Mouse (Mus musculus) regulatory T cell (primary cell): ENCODE measurements at regions not wholly inside any gene's neighbourhood (a gene's known extent, or its start where the extent isn't known, plus 50 kb on each side); places are given as distances from the start of the nearest gene placed in this dataset.

Experiments used
- in situ Hi-C: fragments of 300-600 bp; cut with MboI, MseI; formaldehyde crosslinking; loops from one replicate; pipeline ENCODE4 v1.15.1; 2025; ENCODE audit warnings: high pct_unique_total_duplicates

GRCm38 (mm10) chr13:30044790-30045189 is 58.9 kb upstream of the E2f3 start:
- in situ Hi-C loops = no loop called here

GRCm38 (mm10) chr13:30042689-30043320 is 56.9 kb upstream of the E2f3 start:
- in situ Hi-C loops = no loop called here

GRCm38 (mm10) chr13:30041501-30042295 is 55.8 kb upstream of the E2f3 start:
- in situ Hi-C loops = no loop called here

- in situ Hi-C loops = no loop called here
Observed at GRCm38 (mm10) chr13:30040288-30040687, 54.4 kb upstream of the E2f3 start.

GRCm38 (mm10) chr13:30039791-30040190 is 53.9 kb upstream of the E2f3 start:
- in situ Hi-C loops = no loop called here

- in situ Hi-C loops = no loop called here
Observed at GRCm38 (mm10) chr13:30036561-30036960, 50.7 kb upstream of the E2f3 start.

- in situ Hi-C loops = no loop called here
Observed at GRCm38 (mm10) chr13:30036071-30036470, 50.2 kb upstream of the E2f3 start.
